In genomic region chr17:45950533-45951164, GRCm38 (mm10) we compare ENCODE assay signal across 21 mouse cellular contexts.
A peak's percentile ranks its signal among the peaks of the same experiment; 100 is the strongest.
DNase-seq lines count a peak whose midpoint lies in the region; ATAC-seq and TF ChIP-seq lines count a peak whose summit lies in the region.
"Had no signal": no experiment of that assay in that cellular context is flagged by ENCODE, and none has a peak within 500 bp of the region (broad histone marks: within the 10 kb centered on the region; RNA-seq: fewer than 3 reads in every experiment).

No protein-coding gene starts in this region.

- H3K36me3 ChIP-seq in liver, postnatal 0 days (replicated peaks; ENCODE audit: insufficient read depth, low read length) = no peaks in the 10 kb centered on the region
- no peaks in the 10 kb centered on the region for H3K36me3 ChIP-seq in liver, embryonic 12.5 days
- H3K36me3 ChIP-seq in intestine, embryonic 16.5 days (ENCODE audit: control insufficient read depth, insufficient read depth, low read length) = no peaks in the 10 kb centered on the region
- H3K36me3 ChIP-seq: embryonic facial prominence, embryonic 13.5 days; heart, embryonic 10.5 days; hindbrain, embryonic 13.5 days; liver, embryonic 13.5 days; midbrain, embryonic 13.5 days had no signal

- H3K27ac ChIP-seq in liver, postnatal 0 days (ENCODE audit: low read depth) = no peak overlapping the region
- no peak overlapping the region for H3K27ac ChIP-seq in liver, embryonic 12.5 days
- peak overlapping the region; percentile 46 for H3K27ac ChIP-seq in intestine, embryonic 16.5 days (ENCODE audit: low read length)
- H3K27ac ChIP-seq: embryonic facial prominence, embryonic 13.5 days; hindbrain, embryonic 13.5 days; kidney, postnatal 0 days; liver, embryonic 13.5 days; macrophage; midbrain, embryonic 13.5 days had no signal

- peak; percentile 27 for DNase-seq in liver, postnatal 0 days
- peak; percentile 84 for DNase-seq in adrenal gland, postnatal 10 days
- peak; percentile 62 to 70 for DNase-seq in kidney, postnatal 4 days
- no peak for DNase-seq in T-cell, adult 2 months (ENCODE audit: low spot score)
- DNase-seq in layer of hippocampus, adult 8-10 months (ENCODE audit: low spot score in 2 of 2) = no peak
- no peak for DNase-seq in frontal cortex, adult 2 months (ENCODE audit: extremely low spot score in 1 of 2, low spot score in 1 of 2)
- DNase-seq: cerebellum, adult 2 months; forebrain, postnatal 0 days; gastrocnemius, postnatal 14 days; heart, postnatal 14 days; liver, embryonic 13.5 days; thymus, postnatal 4 days had no signal

- no peak for TF ChIP-seq EP300 in liver, postnatal 0 days (IDR thresholded peaks at IDR 0.05; ENCODE audit: low read depth)

- H3K27me3 ChIP-seq in liver, postnatal 0 days (ENCODE audit: insufficient read depth, low read length) = no peaks in the 10 kb centered on the region
- peaks cover 5% of the 10 kb centered on the region; the same call in 1 of the 2 replicates for H3K27me3 ChIP-seq in liver, embryonic 12.5 days (replicated peaks)
- H3K27me3 ChIP-seq in intestine, embryonic 16.5 days (replicated peaks; ENCODE audit: control insufficient read depth, insufficient read depth, low read length) = no peaks in the 10 kb centered on the region
- H3K27me3 ChIP-seq: embryonic facial prominence, embryonic 13.5 days; hindbrain, embryonic 13.5 days; liver, embryonic 13.5 days; midbrain, embryonic 13.5 days had no signal

- H3K4me1 ChIP-seq in liver, postnatal 0 days (ENCODE audit: insufficient read depth) = peaks cover 6% of the 10 kb centered on the region
- H3K4me1 ChIP-seq in liver, embryonic 12.5 days = no peaks in the 10 kb centered on the region
- H3K4me1 ChIP-seq in intestine, embryonic 16.5 days (ENCODE audit: control insufficient read depth, insufficient read depth, low read length) = peaks cover 10% of the 10 kb centered on the region; the same call in 1 of the 2 replicates
- H3K4me1 ChIP-seq: hindbrain, embryonic 13.5 days; midbrain, embryonic 13.5 days had no signal

- TF ChIP-seq CTCF in liver, postnatal 0 days (IDR thresholded peaks at IDR 0.05; ENCODE audit: low read depth) = no peak

- no peak overlapping the region for H3K4me3 ChIP-seq in liver, postnatal 0 days (ENCODE audit: low read depth, low read length)
- H3K4me3 ChIP-seq in liver, embryonic 12.5 days = no peak overlapping the region
- no peak overlapping the region for H3K4me3 ChIP-seq in intestine, embryonic 16.5 days (ENCODE audit: low read length)
- H3K4me3 ChIP-seq: embryonic facial prominence, embryonic 13.5 days; heart, embryonic 10.5 days; hindbrain, embryonic 13.5 days; liver, embryonic 13.5 days; midbrain, embryonic 13.5 days; myocyte had no signal

- WGBS in liver, postnatal 0 days (ENCODE audit: insufficient replicate concordance) = 48% methylated on average over 9 of the region's 9 CpGs
- 44% methylated on average over 9 of the region's 9 CpGs for WGBS in liver, embryonic 12.5 days (ENCODE audit: insufficient replicate concordance)
- 41% methylated on average over 9 of the region's 9 CpGs for WGBS in intestine, embryonic 16.5 days

- H3K9me3 ChIP-seq in liver, postnatal 0 days (ENCODE audit: low read length) = no peaks in the 10 kb centered on the region
- H3K9me3 ChIP-seq in liver, embryonic 12.5 days (replicated peaks) = no peaks in the 10 kb centered on the region
- H3K9me3 ChIP-seq in intestine, embryonic 16.5 days (ENCODE audit: control insufficient read depth, low read length) = no peaks in the 10 kb centered on the region
- H3K9me3 ChIP-seq: embryonic facial prominence, embryonic 13.5 days; heart, embryonic 10.5 days; hindbrain, embryonic 13.5 days; liver, embryonic 13.5 days; midbrain, embryonic 13.5 days had no signal

- H3K4me2 ChIP-seq in liver, postnatal 0 days (ENCODE audit: low read depth, low read length) = no peak overlapping the region
- H3K4me2 ChIP-seq in liver, embryonic 12.5 days = no peak overlapping the region
- no peak overlapping the region for H3K4me2 ChIP-seq in intestine, embryonic 16.5 days (ENCODE audit: low read depth, low read length)
- H3K4me2 ChIP-seq: embryonic facial prominence, embryonic 13.5 days; hindbrain, embryonic 13.5 days; liver, embryonic 13.5 days; midbrain, embryonic 13.5 days had no signal

- H3K9ac ChIP-seq in liver, postnatal 0 days (replicated peaks) = no peak overlapping the region
- no peak overlapping the region for H3K9ac ChIP-seq in liver, embryonic 12.5 days
- no peak overlapping the region for H3K9ac ChIP-seq in intestine, embryonic 16.5 days (ENCODE audit: low read depth, low read length)
- H3K9ac ChIP-seq: embryonic facial prominence, embryonic 13.5 days; forebrain, postnatal 0 days; hindbrain, embryonic 13.5 days; liver, embryonic 13.5 days; midbrain, embryonic 13.5 days had no signal

- no peak for ATAC-seq in liver, postnatal 0 days
- no peak for ATAC-seq in liver, embryonic 12.5 days
- ATAC-seq in intestine, embryonic 16.5 days = peak; percentile 78
- ATAC-seq: forebrain, postnatal 0 days; midbrain, embryonic 13.5 days had no signal

Comparison
In these comparisons a context has a peak if more than half of its experiments do, and no peak if none do; other contexts are left out.
1. DNase-seq: peak in liver, postnatal 0 days (single experiment), adrenal gland, postnatal 10 days (single experiment) and kidney, postnatal 4 days (2 of 2); none in T-cell, adult 2 months (single experiment), layer of hippocampus, adult 8-10 months (0 of 2) and frontal cortex, adult 2 months (0 of 2).